In genomic region chr2:112360781-112361169, GRCm38 (mm10) we compare ENCODE assay signal across 16 mouse cellular contexts.
"Had no signal": no experiment of that assay in that cellular context is flagged by ENCODE, and none has a peak within 500 bp of the region (broad histone marks: within the 10 kb centered on the region; RNA-seq: fewer than 3 reads in every experiment).

No protein-coding gene starts in this region.

- H3K4me1 ChIP-seq: megakaryocyte, embryonic 14.5 days; midbrain, embryonic 13.5 days; midbrain, embryonic 15.5 days; neural tube, embryonic 12.5 days; stomach, embryonic 15.5 days had no signal

- DNase-seq: liver, postnatal 0 days; lung, embryonic 14.5 days; lung, postnatal 14 days; lung, postnatal 36 days; right cerebral cortex, postnatal 14 days; thymus, adult 2 months; thymus, postnatal 25 days; thymus, postnatal 4 days had no signal

- H3K27me3 ChIP-seq: megakaryocyte, embryonic 14.5 days; midbrain, embryonic 13.5 days; midbrain, embryonic 15.5 days; neural tube, embryonic 12.5 days; stomach, embryonic 15.5 days had no signal

- H3K4me3 ChIP-seq: megakaryocyte, embryonic 14.5 days; midbrain, embryonic 13.5 days; midbrain, embryonic 15.5 days; neural tube, embryonic 12.5 days; stomach, embryonic 15.5 days had no signal

- H3K9ac ChIP-seq: liver, postnatal 0 days; lung, embryonic 14.5 days; midbrain, embryonic 13.5 days; midbrain, embryonic 15.5 days; neural tube, embryonic 12.5 days; stomach, embryonic 15.5 days had no signal

- H3K4me2 ChIP-seq: lung, embryonic 14.5 days; midbrain, embryonic 11.5 days; midbrain, embryonic 13.5 days; midbrain, embryonic 15.5 days; neural tube, embryonic 12.5 days; stomach, embryonic 15.5 days had no signal

- H3K27ac ChIP-seq: macrophage; midbrain, embryonic 13.5 days; midbrain, embryonic 15.5 days; neural tube, embryonic 12.5 days; stomach, embryonic 15.5 days; stomach, postnatal 0 days had no signal

- H3K9me3 ChIP-seq: megakaryocyte, embryonic 14.5 days; midbrain, embryonic 13.5 days; midbrain, embryonic 15.5 days; neural tube, embryonic 12.5 days; stomach, embryonic 15.5 days had no signal

- ATAC-seq: liver, postnatal 0 days; midbrain, embryonic 13.5 days; midbrain, embryonic 15.5 days had no signal
